Mouse (Mus musculus): Measurements from ENCODE around the gene Lpar3. TPM values are rescaled to one million over a fixed set of nuclear protein-coding genes. Genes with fewer than 3 reads are reported as not detected.
"Not testable (repeated sequence)": the region's sequence is repeated elsewhere in the genome, so short reads cannot be mapped to it uniquely, and the experiment has no call there.

The Lpar3 gene
- total RNA-seq, 1 experiment from 2014 or later = not detected

DNA sequence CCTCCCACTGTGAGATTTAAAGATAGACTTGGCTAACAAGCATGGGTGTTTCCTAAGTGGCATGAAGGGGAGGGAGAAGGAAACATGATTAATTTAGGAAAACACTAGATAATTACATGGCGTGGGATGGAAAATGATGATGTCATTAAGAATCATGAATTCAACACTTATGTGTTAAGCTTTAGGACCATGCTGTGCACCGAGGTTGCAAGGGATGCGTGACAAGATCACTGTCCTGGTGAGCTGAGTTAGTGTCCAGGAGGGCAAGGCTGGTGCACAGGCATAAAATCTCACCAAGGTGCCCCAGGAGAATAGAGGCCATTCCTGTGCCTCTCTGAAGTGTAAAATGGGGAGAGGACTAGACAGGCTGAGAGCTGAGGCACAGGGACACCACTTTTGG, 21.3 kb upstream of the Lpar3 start:
- ATAC-seq (replicated peaks in 1 of 2; ENCODE audit: insufficient read depth in 1 of 2, low FRiP score in 2 of 2, low TSS enrichment in 1 of 2, low read depth in 1 of 2, poor library complexity in 2 of 2, severe bottlenecking in 2 of 2) = no peak

DNA sequence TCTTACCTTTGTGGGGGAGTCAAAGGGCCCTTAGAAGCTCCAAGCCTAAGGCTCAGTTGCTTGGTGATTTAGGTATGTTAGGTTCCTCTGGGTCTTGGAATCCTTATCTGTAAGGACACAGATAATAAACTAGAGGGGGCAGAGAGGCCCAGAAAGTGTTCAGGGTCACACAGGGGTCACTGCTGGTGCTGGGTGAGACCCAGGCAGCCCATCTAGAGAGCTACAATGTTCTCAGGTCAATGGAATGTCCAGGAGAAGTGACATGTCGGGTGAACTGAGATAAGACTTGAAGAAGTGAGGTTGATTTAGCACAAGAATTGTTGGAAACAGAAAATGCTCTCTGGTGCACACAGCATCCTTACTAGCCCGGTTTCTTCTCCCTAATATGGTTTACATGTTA, 16.4 kb upstream of the Lpar3 start:
- no peak for ATAC-seq (replicated peaks in 1 of 2; ENCODE audit: insufficient read depth in 1 of 2, low FRiP score in 2 of 2, low TSS enrichment in 1 of 2, low read depth in 1 of 2, poor library complexity in 2 of 2, severe bottlenecking in 2 of 2)

DNA sequence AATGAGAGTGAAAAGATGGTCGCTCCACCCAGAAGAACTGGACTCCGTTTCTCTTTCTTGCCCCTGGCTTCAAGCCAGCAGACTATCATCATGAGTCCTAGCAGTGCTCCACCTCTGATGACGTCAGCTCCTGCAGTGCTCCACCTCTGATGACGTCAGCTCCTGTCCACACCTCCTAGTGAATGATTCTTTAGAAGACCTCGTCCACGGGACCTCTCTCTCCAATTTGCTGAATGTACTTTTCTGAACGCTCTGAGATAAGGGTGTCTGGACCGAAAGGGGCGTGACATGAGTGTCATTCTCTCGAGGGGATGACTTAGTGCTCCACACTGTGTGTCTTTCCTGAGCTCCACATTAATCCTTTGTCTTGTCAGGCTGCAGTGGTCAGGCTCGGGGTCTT, 15.5 kb upstream of the Lpar3 start:
- ATAC-seq (replicated peaks in 1 of 2; ENCODE audit: insufficient read depth in 1 of 2, low FRiP score in 2 of 2, low TSS enrichment in 1 of 2, low read depth in 1 of 2, poor library complexity in 2 of 2, severe bottlenecking in 2 of 2) = no peak

DNA sequence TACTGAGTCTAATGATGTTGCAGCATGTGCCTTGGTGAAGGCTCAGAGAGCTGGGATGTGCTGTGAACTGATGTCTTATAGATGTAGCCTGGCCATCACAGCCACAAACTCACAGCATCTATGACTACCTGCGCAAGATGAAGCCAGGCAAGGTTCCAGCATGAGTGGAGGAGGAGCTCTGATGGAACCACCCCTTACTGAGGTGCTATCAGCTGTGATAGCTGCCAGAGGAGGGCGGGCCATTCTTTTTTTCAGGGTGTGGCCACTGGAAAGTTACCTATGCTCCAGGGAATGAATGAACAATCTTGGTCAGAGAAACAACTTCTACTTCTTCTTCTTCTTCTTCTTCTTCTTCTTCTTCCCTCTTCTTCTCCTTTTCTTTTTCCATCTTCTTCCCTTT, 14.1 kb upstream of the Lpar3 start:
- no peak for ATAC-seq (replicated peaks in 1 of 2; ENCODE audit: insufficient read depth in 1 of 2, low FRiP score in 2 of 2, low TSS enrichment in 1 of 2, low read depth in 1 of 2, poor library complexity in 2 of 2, severe bottlenecking in 2 of 2)

DNA sequence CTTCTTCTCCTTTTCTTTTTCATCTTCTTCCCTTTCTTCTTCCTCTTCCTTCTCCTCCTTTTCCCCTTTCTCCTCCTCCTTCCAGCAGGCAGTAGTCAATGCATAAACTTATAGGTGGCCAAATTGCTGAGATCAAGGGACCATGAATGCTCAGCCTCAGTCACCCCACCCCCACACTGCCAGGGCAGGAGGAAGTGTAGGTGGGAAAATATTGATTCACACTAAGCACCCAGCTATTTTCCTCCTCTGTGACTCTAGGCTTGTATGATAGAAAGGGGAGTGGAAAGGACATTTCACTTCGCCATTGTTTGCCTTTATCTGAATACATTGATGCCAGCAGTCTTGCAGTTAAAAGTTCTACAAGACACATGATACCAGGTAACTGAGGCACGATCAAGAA, 13.3 kb upstream of the Lpar3 start:
- no peak for ATAC-seq (replicated peaks in 1 of 2; ENCODE audit: insufficient read depth in 1 of 2, low FRiP score in 2 of 2, low TSS enrichment in 1 of 2, low read depth in 1 of 2, poor library complexity in 2 of 2, severe bottlenecking in 2 of 2)

DNA sequence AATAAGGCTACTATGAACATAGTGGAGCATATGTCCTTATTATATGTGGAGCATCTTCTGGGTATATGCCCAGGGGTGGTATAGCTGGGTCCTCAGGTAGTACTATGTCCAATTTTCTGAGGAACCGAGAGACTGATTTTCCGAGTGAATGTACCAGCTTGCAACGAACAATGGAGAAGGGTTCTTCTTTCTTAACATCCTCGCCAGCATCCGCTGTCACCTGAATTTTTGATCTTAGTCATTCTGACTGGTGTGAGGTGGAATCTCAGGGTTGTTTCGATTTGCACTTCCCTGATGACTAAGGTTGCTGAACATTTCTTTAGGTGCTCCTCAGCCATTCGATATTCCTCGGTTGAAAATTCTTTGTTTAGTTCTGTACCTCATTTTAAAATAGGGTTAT, 11.0 kb upstream of the Lpar3 start:
- not testable (repeated sequence) for ATAC-seq (replicated peaks in 1 of 2; ENCODE audit: insufficient read depth in 1 of 2, low FRiP score in 2 of 2, low TSS enrichment in 1 of 2, low read depth in 1 of 2, poor library complexity in 2 of 2, severe bottlenecking in 2 of 2)

DNA sequence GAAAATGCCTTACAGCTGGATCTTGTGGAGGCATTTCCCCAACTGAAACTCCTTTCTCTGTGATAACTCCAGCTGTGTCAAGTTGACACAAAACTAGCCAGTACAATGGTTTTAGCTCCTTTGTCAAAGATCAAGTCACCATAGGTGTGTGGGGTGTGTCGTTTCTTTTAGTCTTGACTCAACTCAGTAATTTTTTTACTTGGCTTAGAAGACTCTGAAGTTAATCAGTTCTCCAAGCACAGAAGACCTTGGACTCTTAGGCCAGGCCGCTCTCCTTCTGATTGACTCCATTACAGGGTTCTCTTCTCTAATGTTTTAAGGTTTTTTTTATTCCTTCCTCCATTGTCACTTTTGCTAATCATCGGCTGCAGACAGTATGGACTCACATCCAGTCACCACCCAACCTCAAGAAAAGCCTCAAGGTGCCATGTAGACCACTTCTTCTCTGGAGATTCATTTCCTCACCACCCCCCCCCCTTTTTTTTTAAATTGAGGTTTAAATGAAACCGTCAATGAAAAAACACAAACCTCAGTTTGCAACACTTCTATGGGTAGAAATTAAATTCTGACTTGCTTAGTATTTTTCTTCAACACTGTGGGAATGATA, 9.5 kb upstream of the Lpar3 start:
- ATAC-seq (replicated peaks in 1 of 2; ENCODE audit: insufficient read depth in 1 of 2, low FRiP score in 2 of 2, low TSS enrichment in 1 of 2, low read depth in 1 of 2, poor library complexity in 2 of 2, severe bottlenecking in 2 of 2) = no peak

DNA sequence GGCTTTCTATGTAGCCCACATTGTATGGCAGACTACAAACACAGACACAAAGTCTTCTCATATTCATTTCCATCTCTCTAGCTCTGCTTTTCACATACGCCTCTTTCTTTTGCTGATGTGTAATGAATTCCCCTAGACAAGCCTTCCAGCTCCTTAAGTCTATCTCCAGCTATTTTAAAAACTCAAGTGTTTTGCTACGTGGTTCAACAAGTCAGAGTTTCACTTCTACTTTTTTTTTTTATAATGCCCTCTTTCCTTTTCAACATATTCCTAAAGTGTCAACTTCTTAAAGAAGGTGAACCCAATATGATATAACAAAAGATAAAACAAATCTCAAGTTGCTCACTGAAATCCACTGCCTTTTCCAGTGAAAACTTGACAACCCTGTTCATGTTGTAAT, 8.8 kb upstream of the Lpar3 start:
- no peak for ATAC-seq (replicated peaks in 1 of 2; ENCODE audit: insufficient read depth in 1 of 2, low FRiP score in 2 of 2, low TSS enrichment in 1 of 2, low read depth in 1 of 2, poor library complexity in 2 of 2, severe bottlenecking in 2 of 2)

DNA sequence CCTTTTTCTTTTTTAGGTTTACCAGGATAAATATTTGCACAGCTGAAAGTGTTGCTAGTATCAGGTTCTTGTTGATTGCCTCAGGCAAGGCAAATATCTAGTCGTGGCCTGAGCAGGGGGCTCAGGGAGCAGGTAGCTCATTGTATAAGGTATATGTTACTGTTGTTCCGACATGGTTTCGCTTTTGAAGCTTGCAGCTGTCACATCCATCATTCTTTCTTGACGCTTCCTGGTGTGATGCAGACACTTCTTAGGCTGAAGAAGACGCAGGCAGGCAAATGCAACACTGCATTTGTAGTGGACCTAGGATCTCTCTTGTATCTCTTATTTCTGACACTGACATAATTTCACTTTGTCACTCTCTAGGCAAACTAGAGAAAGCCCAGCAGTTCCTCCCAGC, 7.4 kb upstream of the Lpar3 start:
- no peak for ATAC-seq (replicated peaks in 1 of 2; ENCODE audit: insufficient read depth in 1 of 2, low FRiP score in 2 of 2, low TSS enrichment in 1 of 2, low read depth in 1 of 2, poor library complexity in 2 of 2, severe bottlenecking in 2 of 2)

DNA sequence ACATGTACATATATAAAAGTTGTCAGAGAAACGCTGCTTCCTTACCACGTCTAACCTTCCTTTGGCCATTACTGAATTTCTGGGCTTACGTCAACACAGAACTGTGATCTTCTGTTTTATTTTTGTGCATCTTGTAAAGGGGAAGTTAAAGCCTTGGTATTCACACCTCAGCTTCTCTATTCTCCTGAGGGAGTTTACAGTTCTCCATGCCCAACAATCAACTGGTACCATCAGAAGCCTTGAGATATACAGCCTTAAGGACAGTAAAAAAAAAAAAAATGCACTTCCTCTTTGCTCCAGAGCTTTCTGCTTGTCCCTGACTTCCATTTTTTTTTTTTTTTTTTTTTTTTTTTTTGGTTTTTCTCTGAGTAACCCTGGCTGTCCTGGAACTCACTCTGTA, 4.2 kb upstream of the Lpar3 start:
- 0 out of 4 replicates have a peak, but pooled peaks of 1 of the 2 experiments have one; percentile 22 for ATAC-seq (replicated peaks in 1 of 2; ENCODE audit: insufficient read depth in 1 of 2, low FRiP score in 2 of 2, low TSS enrichment in 1 of 2, low read depth in 1 of 2, poor library complexity in 2 of 2, severe bottlenecking in 2 of 2)

DNA sequence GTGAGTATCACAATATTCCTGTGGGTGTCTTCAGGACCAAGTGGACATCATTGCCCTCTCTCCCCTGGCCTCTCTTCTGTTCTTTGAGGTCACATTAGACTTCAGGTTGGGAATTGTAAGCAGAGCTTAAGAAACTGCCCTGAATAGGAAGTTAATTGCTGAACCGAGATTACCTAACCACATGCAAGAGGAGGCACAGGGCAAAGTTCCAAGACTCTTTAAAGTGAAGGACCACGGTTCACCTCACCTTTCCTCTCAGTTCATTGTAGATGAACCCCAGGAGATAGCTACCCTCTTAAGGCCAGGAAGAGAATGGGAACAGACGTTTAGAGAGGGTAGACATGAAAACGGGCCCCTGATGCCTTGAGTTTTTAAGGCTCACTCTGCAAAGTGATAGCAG, 3.5 kb downstream of the Lpar3 start:
- ATAC-seq (replicated peaks in 1 of 2; ENCODE audit: insufficient read depth in 1 of 2, low FRiP score in 2 of 2, low TSS enrichment in 1 of 2, low read depth in 1 of 2, poor library complexity in 2 of 2, severe bottlenecking in 2 of 2) = no peak; a peak in 1 of 4 replicates

DNA sequence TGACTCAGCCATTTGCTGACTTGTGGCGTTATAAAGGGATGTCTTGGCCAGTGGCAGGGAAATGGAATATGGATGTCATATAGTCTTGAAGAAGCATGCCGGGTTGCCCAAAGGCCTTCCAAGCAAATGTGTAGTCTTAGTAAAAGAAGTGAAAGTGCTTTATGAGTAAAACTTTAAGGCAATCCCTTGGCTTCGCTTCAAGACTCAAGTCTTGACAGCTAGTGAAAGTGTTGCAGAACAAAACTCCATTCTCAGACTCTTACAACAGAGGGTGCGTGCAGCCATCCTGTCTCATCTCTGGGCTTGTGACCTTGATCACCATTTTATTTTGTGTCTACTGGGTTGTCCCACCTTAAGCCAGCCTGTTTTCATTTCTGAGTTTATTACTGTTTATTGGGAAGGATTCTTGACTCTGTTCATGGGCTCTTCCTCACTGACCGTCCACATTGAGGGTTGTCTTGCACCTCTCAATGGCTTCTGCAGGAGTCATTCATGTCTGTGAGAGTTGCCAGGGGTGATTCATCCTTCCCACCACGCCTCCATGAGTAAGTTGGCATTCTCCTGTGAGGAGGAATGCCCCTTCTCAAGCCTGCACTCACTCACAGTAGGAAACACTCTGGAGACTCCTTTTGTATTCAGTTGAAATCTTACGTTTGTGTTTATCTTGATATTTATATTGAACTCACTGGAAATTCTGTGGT, 4.4 kb downstream of the Lpar3 start:
- ATAC-seq (replicated peaks in 1 of 2; ENCODE audit: insufficient read depth in 1 of 2, low FRiP score in 2 of 2, low TSS enrichment in 1 of 2, low read depth in 1 of 2, poor library complexity in 2 of 2, severe bottlenecking in 2 of 2) = no peak

DNA sequence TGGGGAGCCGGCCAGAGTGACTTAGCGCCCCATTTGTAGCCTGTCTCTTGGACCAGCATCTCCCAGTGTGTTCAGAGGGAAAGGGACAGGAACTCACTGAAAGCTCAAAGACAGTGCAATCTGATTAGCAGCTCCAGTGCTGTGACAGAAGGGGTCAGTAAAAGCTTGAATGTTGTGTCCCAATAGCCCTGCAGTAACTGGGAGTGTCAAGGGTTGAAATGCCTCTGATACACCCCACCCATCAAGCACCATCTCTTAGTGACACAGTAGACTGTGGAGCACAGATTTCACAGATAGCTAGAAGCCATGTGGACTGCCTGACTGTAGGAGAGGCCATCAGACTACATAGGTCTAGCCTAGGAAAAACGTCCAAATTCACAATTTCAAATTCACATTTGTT, 6.7 kb downstream of the Lpar3 start:
- ATAC-seq (replicated peaks in 1 of 2; ENCODE audit: insufficient read depth in 1 of 2, low FRiP score in 2 of 2, low TSS enrichment in 1 of 2, low read depth in 1 of 2, poor library complexity in 2 of 2, severe bottlenecking in 2 of 2) = no peak

DNA sequence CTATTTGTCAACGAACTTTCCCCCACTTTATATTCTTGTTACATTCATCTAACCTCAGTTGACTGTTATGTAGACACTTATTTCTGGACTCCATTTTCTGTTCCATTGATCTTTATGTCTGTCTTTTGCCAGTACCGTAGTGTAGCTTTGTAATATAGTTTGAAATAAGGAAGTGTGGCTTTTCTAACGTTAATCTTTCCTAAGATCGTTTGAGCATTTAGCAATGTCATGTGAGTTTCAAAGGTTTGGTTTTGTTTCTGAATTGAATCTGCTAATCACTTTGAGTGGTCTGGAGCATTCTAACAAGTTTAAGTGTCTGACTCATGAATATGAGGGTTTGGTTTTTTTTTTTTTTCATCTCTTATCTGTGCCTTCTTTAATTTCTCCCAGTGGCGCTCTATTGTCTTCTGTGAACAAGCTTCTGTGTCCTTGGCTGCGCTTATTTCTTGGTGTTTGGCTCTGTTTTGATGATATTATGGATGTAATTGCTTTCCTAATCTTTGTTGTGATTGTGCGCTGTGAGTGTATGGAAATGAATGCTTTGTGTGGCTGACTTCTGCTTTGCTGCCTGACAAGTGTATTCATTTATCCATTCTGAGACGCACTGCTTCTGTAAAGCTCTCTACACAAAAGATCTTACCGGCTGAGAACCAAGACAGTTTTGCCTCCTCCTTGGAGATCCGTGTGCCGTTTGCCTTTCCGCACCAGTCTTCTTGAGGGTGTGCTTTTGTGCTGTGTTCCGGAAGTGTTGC, 8.0 kb downstream of the Lpar3 start:
- ATAC-seq (replicated peaks in 1 of 2; ENCODE audit: insufficient read depth in 1 of 2, low FRiP score in 2 of 2, low TSS enrichment in 1 of 2, low read depth in 1 of 2, poor library complexity in 2 of 2, severe bottlenecking in 2 of 2) = peak in 1 of 2 experiments; percentile 31; a peak in 1 of 4 replicates

DNA sequence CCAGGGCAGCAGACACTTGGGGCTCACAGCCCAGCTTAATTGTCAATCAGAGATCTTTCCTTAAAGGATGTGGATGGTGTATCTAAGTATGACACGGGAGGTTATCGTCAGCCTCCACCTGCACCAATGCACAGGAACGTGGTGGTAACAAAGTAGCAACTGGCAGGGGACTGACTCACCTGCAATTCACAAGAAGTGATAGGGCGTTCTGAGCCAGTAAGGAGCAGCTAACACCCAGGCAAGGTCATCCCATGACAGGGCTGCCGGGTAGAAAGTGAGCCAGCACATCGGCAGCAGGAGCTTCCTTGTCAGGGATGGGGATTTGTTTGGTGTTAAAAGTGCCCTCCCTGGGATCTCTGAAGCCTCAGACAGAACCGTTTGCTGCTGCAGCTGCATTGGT, 11.9 kb downstream of the Lpar3 start:
- no peak for ATAC-seq (replicated peaks in 1 of 2; ENCODE audit: insufficient read depth in 1 of 2, low FRiP score in 2 of 2, low TSS enrichment in 1 of 2, low read depth in 1 of 2, poor library complexity in 2 of 2, severe bottlenecking in 2 of 2)

DNA sequence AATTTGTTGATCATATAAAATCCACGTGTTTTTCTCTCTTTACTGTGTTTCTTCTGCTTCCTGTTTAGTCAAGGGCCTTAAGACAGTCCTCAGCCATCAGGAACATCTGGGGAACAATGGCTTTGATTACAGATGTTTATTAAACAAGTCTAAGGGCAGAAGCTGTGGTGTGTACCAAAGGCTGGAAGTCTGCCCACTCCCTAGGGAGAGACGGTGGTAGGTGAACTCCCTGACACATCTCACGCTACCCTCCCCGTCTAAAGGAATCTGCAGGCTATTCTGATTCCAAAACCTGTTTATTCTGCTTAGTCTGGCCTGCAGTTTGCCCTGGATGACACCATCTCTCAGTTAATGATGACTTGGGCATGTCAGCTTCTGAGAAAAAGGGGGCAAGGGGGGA, 13.0 kb downstream of the Lpar3 start:
- no peak for ATAC-seq (replicated peaks in 1 of 2; ENCODE audit: insufficient read depth in 1 of 2, low FRiP score in 2 of 2, low TSS enrichment in 1 of 2, low read depth in 1 of 2, poor library complexity in 2 of 2, severe bottlenecking in 2 of 2)

DNA sequence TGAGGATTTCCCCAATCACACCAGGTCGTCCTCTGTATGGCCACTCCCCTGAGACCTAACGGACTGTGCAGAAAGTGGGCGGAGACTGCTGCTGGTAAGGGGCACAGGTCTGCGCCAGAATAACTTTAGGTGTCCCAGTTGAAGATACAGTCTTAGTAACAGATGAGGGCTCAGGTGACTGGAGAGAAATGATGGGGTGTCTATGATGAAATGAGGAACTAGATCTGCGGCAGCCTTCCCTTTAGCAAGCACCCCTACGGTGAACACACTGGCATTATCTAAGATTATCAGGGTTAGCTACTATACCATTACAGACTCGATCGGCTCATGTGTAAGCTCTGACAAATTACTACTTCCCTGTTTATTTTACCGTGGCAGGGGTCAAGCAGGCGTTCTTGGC, 13.8 kb downstream of the Lpar3 start:
- peak; percentile 4 to 14; a peak in 1 of 4 replicates for ATAC-seq (replicated peaks in 1 of 2; ENCODE audit: insufficient read depth in 1 of 2, low FRiP score in 2 of 2, low TSS enrichment in 1 of 2, low read depth in 1 of 2, poor library complexity in 2 of 2, severe bottlenecking in 2 of 2)

DNA sequence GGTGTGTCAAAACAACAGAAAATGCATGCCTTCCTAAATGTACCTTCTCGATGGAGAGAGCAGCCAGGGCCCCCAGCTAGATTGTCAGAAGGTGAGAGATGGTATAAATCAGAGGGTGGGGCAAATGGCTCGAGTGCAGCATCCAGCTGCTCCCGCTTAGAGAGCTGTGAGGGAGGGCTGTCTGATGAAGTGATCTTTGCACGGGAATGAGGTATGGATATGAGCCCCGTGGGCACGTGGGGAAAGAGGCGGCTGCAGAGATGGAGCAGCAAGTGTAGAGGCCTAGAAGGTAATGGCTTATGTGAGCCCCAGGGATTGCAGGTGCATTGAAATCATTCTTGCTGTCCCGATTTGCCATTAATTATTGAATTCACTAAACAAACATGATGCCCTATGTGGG, 15.5 kb downstream of the Lpar3 start:
- no peak for ATAC-seq (replicated peaks in 1 of 2; ENCODE audit: insufficient read depth in 1 of 2, low FRiP score in 2 of 2, low TSS enrichment in 1 of 2, low read depth in 1 of 2, poor library complexity in 2 of 2, severe bottlenecking in 2 of 2)

Data from hematopoietic stem cell, adult 5-6 weeks (primary cell).